Mouse (Mus musculus) forebrain, embryonic 13.5 days (tissue): ENCODE data around the gene Gtf2a1. TPM values are rescaled to one million over a fixed set of nuclear protein-coding genes. Genes with fewer than 3 reads are reported as not detected.
"Not testable (repeated sequence)": the region's sequence is repeated elsewhere in the genome, so short reads cannot be mapped to it uniquely, and the experiment has no call there.

Experiments
- ATAC-seq: fragments of 200-750 bp; cut with Nextera tagmentation; 2 replicates; pipeline ENCODE4 v1.8.0; 2017
- H3K27ac ChIP-seq: fragments of 300-500 bp; sonication (generic); 2 replicates; pipeline ENCODE4 v1.5.1; 2015; ENCODE audit warnings: inconsistent platforms, mild to moderate bottlenecking, moderate library complexity
- H3K27me3 ChIP-seq: fragments of 300-500 bp; sonication (generic); 2 replicates; pipeline ENCODE4 v1.6.1; 2015; ENCODE audit warnings: mild to moderate bottlenecking, inconsistent platforms
- H3K36me3 ChIP-seq: fragments of 300-500 bp; sonication (generic); 2 replicates; pipeline ENCODE4 v1.6.1; 2015; ENCODE audit warnings: mild to moderate bottlenecking, inconsistent platforms; ENCODE audit not compliant: poor library complexity, severe bottlenecking
- H3K4me1 ChIP-seq: fragments of 300-500 bp; sonication (generic); 2 replicates; pipeline ENCODE4 v1.6.1; 2015; ENCODE audit warnings: inconsistent platforms
- H3K4me2 ChIP-seq: fragments of 300-500 bp; sonication (generic); 2 replicates; pipeline ENCODE4 v1.6.1; 2015; ENCODE audit warnings: inconsistent platforms, mild to moderate bottlenecking, moderate library complexity
- H3K4me3 ChIP-seq: fragments of 300-500 bp; sonication (generic); 2 replicates; pipeline ENCODE4 v1.5.1; 2015; ENCODE audit warnings: mild to moderate bottlenecking, inconsistent platforms
- H3K9ac ChIP-seq: fragments of 300-500 bp; sonication (generic); 2 replicates; pipeline ENCODE4 v1.6.1; 2015; ENCODE audit warnings: mild to moderate bottlenecking, inconsistent platforms
- H3K9me3 ChIP-seq: fragments of 300-500 bp; sonication (generic); replicated peaks from 2 replicates; pipeline ENCODE4 v1.6.1; 2016; ENCODE audit warnings: inconsistent platforms
- WGBS: fragments of 180-500 bp; shearing (Covaris S2); methylation state at CpG from one replicate; pipeline ENCODE4 v1.1.7; 2015; 5-methylcytosine and 5-hydroxymethylcytosine counted together
- polyA plus RNA-seq: library from polyadenylated mRNA; unstranded; fragments of >200 nt; fragmentation: Nextera tagmentation; extraction: Ambion mirVana; gene quantifications from 2 replicates; pipeline ENCODE4 v1.2.1, GENCODE M21; 2015

Gene Gtf2a1
- polyA plus RNA-seq, 1 experiment from 2014 or later: 62.5 TPM

DNA sequence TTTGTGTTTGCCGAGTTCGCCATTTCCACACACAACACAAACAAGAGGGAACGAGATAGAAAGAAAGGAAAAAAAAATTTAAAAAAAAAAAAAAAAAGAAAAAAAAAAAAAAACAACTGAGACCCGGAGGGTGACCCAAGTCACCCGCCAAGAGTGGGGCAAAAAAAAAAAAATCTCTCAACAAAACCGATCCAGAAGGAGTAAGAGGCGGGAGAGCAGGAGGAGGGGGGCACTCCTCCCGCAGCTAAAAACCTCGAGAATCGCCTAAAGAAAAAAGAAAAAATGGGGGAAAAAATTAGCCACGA, 793 bp downstream of the Gtf2a1 start:
- Histone ChIP-seq H3K9ac (peak overlapping the region; percentile 100), H3K4me3 (peak overlapping the region; percentile 94), H3K4me1 (peaks cover 25% of the 10 kb centered on the region), H3K27ac (peak overlapping the region; percentile 100), H3K36me3 (peaks cover 12% of the 10 kb centered on the region), H3K9me3 (no peaks in the 10 kb centered on the region), H3K4me2 (peak overlapping the region; percentile 66), H3K27me3 (no peaks in the 10 kb centered on the region)
- under 1% methylated on average over 11 of the region's 11 CpGs for WGBS
- ATAC-seq: no peak

DNA sequence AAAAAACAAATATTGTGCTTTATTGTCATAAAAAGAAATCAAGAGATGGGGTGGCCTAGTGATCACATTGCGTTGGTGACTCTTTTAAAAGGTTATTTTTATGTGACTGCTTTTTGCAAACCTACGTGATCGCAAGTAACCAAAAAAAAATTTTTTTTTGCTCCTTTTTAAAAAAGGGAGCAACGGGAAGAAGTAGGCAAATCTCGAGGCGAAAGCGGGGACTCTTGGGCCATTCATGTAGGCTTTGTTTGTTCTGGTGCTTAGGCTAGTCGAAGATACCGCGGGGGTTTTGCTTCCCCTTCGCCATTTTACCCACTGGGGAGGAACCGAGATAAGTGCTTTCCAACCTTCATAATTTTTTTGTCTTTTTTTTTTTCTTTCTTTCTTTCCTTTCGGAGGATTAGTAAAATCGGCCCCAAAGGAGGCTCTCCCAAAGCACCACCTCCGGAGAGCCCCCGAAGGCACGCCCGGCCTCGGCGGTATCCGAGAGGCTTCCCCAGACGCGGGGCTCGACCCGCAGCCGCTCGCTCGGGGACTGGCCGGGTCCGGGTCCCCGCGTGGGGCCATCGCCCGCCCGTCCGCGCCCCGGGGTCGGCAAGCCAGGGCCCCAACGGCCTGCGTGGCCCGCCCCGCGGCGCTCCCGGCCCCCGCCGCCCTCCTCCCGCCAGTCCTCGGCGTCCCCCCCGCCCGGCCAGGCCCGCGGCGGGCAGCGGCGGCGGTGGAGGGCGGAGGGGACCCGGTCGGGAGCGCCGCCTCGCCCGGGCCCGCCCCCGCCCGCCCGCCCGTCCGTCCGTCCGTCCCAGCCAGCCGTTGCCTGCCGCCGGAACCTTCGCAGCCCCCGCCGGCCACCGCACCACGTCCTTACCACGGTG, 1.4 kb downstream of the Gtf2a1 start:
- ATAC-seq: no peak
- WGBS: under 1% methylated on average over 58 of the region's 83 CpGs
- peak overlapping the region; percentile 66 for H3K4me2 ChIP-seq

GRCm38 (mm10) chr12:91588176-91588669, 2.1 kb downstream of the Gtf2a1 start:
- H3K4me3 ChIP-seq: peak overlapping the region; percentile 94
- under 1% methylated on average over 32 of the region's 32 CpGs for WGBS
- peaks cover 16% of the 10 kb centered on the region for H3K36me3 ChIP-seq
- H3K4me2 ChIP-seq: peak overlapping the region; percentile 66
- no peaks in the 10 kb centered on the region for H3K9me3 ChIP-seq
- H3K4me1 ChIP-seq: peaks cover 38% of the 10 kb centered on the region
- peak overlapping the region; percentile 100 for H3K27ac ChIP-seq
- ATAC-seq: peak; percentile 93
- H3K9ac ChIP-seq: peak overlapping the region; percentile 100
- no peaks in the 10 kb centered on the region for H3K27me3 ChIP-seq

More for the DNA sequence above, 1.4 kb downstream of the Gtf2a1 start:
- peak overlapping the region; percentile 94 for H3K4me3 ChIP-seq
- no peaks in the 10 kb centered on the region for H3K27me3 ChIP-seq
- H3K27ac ChIP-seq: peak overlapping the region; percentile 100
- H3K4me1 ChIP-seq: peaks cover 31% of the 10 kb centered on the region
- H3K36me3 ChIP-seq: peaks cover 16% of the 10 kb centered on the region
- peak overlapping the region; percentile 100 for H3K9ac ChIP-seq
- H3K9me3 ChIP-seq: no peaks in the 10 kb centered on the region

DNA sequence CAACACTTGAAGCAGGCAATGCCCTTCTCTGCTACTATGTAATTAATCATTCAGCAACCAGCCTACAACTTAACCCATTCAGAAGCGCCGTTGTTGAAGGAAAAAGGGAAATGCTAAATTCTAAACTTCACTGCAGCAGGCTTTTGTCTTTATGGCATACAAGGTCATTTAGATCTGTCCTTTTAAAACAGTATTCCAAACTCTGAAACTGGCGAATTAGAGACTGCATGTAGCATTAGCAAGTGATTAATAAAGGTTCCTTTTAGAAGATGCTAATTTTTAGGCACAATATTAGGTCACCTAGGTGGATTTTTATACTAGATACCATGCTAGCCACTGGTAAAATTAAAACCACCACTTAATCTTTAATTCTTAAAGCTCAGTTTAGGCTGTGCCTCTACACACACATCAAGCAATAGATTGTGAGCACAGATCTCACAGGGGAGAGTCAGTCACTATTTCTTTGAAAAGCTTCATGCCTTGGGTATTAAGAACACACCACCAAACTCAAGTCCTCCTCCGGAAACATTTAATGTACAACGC, 2.7 kb downstream of the Gtf2a1 start:
- peaks cover 16% of the 10 kb centered on the region for H3K36me3 ChIP-seq
- no peak for ATAC-seq
- H3K27ac ChIP-seq: peak overlapping the region; percentile 100
- no peaks in the 10 kb centered on the region for H3K27me3 ChIP-seq
- peak overlapping the region; percentile 94 for H3K4me3 ChIP-seq
- peaks cover 44% of the 10 kb centered on the region for H3K4me1 ChIP-seq
- 4% methylated on average over 5 of the region's 5 CpGs for WGBS
- H3K9me3 ChIP-seq: no peaks in the 10 kb centered on the region
- peak overlapping the region; percentile 66 for H3K4me2 ChIP-seq
- peak overlapping the region; percentile 100 for H3K9ac ChIP-seq

GRCm38 (mm10) chr12:91587077-91587476, 3.2 kb downstream of the Gtf2a1 start:
- Histone ChIP-seq H3K36me3 (peaks cover 19% of the 10 kb centered on the region), H3K27ac (peak overlapping the region; percentile 100; the same call in 1 of the 2 replicates), H3K27me3 (no peaks in the 10 kb centered on the region), H3K4me2 (peak overlapping the region; percentile 66), H3K9ac (peak overlapping the region; percentile 100), H3K9me3 (no peaks in the 10 kb centered on the region), H3K4me1 (peaks cover 48% of the 10 kb centered on the region), H3K4me3 (peak overlapping the region; percentile 94)
- no peak for ATAC-seq
- WGBS: 42% methylated on average over 3 of the region's 3 CpGs

DNA sequence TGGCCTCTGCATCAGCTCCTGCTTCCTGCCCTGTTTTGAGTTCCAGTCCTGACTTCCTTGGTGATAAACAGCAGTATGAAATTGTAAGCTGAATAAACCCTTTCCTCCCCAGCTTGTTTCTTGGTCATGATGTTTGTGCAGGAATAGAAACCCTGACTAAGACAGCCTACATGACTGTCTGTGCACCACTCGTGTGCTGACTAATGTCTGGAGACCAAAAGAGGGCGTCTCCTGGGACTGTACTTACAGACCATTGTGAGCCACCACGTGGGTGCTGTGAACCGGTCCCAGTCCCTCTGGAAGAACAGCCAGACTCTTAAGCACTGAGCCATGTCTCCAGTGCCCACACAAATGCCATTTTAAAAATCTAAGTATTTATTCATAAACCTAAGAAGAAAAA, 4.5 kb downstream of the Gtf2a1 start:
- H3K9me3 ChIP-seq, H3K9ac ChIP-seq, H3K4me3 ChIP-seq, ATAC-seq, H3K27me3 ChIP-seq, H3K27ac ChIP-seq, H3K4me2 ChIP-seq: not testable (repeated sequence)
- H3K4me1 ChIP-seq: peaks cover 45% of the 10 kb centered on the region
- H3K36me3 ChIP-seq: peaks cover 27% of the 10 kb centered on the region
- WGBS: 96% methylated on average over 4 of the region's 4 CpGs

GRCm38 (mm10) chr12:91585206-91585605, 5.1 kb downstream of the Gtf2a1 start:
- WGBS: 93% methylated on average over 3 of the region's 3 CpGs
- Histone ChIP-seq H3K36me3 (peaks cover 29% of the 10 kb centered on the region), H3K27ac (no peak overlapping the region), H3K4me1 (peaks cover 42% of the 10 kb centered on the region), H3K9me3 (no peaks in the 10 kb centered on the region), H3K9ac (no peak overlapping the region), H3K4me3 (no peak overlapping the region), H3K4me2 (no peak overlapping the region), H3K27me3 (no peaks in the 10 kb centered on the region)
- ATAC-seq: no peak

- no peaks in the 10 kb centered on the region for H3K27me3 ChIP-seq
- WGBS: 27% methylated on average over 6 of the region's 6 CpGs
- peaks cover 36% of the 10 kb centered on the region for H3K36me3 ChIP-seq
- no peak overlapping the region for H3K4me3 ChIP-seq
- no peak overlapping the region for H3K27ac ChIP-seq
- peak overlapping the region; percentile 46 for H3K4me2 ChIP-seq
- peaks cover 42% of the 10 kb centered on the region for H3K4me1 ChIP-seq
- no peak for ATAC-seq
- no peak overlapping the region for H3K9ac ChIP-seq
- no peaks in the 10 kb centered on the region for H3K9me3 ChIP-seq
Observed at GRCm38 (mm10) chr12:91583409-91583808, 6.9 kb downstream of the Gtf2a1 start.

DNA sequence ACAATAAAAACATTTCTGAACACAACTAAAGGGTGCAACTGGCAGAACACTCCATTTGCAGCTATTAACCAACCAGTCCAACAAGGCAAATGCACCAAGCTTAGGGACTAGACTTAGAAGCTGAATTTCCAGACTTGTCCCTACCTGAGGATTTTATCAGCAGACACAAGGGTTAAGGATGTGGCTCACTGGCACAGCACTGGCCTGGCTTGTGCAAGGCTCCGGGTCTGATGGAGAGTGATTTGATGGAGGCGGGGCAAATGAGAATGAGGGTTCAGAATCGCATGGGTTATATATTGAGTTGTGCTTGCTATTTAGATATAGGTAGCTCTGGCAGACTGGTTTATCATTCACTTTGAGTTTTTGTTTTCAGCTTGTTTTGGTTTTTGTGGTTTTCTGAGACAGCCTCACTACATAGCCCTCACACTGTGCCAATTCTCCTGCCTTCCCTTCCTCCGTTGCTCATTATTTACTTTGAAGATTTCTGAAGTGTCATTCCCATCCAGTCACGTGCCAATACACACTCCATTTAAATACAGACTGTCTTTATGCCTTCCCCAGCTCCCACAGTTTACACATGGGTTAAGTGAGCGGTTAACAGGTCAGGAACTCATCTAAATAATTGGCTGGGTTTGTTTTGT, 7.8 kb downstream of the Gtf2a1 start:
- Histone ChIP-seq H3K27me3 (no peaks in the 10 kb centered on the region), H3K36me3 (peaks cover 45% of the 10 kb centered on the region), H3K9ac (no peak overlapping the region), H3K9me3 (no peaks in the 10 kb centered on the region), H3K4me3 (no peak overlapping the region), H3K4me1 (peaks cover 40% of the 10 kb centered on the region), H3K27ac (no peak overlapping the region), H3K4me2 (peak overlapping the region; percentile 46)
- WGBS: 41% methylated on average over 6 of the region's 6 CpGs
- ATAC-seq: peak; percentile 44; the same call in 1 of the 2 replicates

GRCm38 (mm10) chr12:91581204-91582070, 8.8 kb downstream of the Gtf2a1 start:
- H3K4me3 ChIP-seq: no peak overlapping the region
- no peak overlapping the region for H3K4me2 ChIP-seq
- ATAC-seq: no peak
- whole genome bisulfite sequencing: 95% methylated on average over 6 of the region's 6 CpGs
- H3K27ac ChIP-seq: no peak overlapping the region
- H3K9ac ChIP-seq: no peak overlapping the region
- H3K36me3 ChIP-seq: peaks cover 49% of the 10 kb centered on the region
- H3K4me1 ChIP-seq: peaks cover 32% of the 10 kb centered on the region
- no peaks in the 10 kb centered on the region for H3K27me3 ChIP-seq
- no peaks in the 10 kb centered on the region for H3K9me3 ChIP-seq

DNA sequence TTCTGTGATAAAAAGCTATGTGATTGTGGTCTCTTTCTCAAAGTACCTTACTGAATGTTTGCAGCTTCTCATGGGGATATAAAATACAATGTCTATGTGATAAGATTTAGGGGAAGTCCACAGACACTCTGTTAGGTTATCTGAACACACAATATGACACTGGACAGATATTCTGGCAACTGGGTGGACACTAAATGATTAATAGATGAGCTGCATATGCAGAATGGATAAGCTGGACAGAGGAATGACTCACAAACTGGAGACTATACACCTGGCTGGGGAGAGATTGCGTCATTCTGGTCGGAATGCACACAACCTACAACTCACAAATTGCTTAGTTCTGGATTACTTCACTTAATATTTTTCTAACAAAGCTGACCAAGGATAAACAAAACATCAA, 10.6 kb downstream of the Gtf2a1 start:
- no peak overlapping the region for H3K9ac ChIP-seq
- no peaks in the 10 kb centered on the region for H3K9me3 ChIP-seq
- H3K27ac ChIP-seq: no peak overlapping the region
- H3K36me3 ChIP-seq: peaks cover 46% of the 10 kb centered on the region
- 95% methylated on average over 2 of the region's 2 CpGs for WGBS
- H3K4me1 ChIP-seq: peaks cover 25% of the 10 kb centered on the region
- H3K4me2 ChIP-seq: no peak overlapping the region
- no peak for ATAC-seq
- H3K27me3 ChIP-seq: no peaks in the 10 kb centered on the region
- no peak overlapping the region for H3K4me3 ChIP-seq
